Mouse (Mus musculus) Patski (cell line): Measurements from ENCODE around the gene Ccdc130. TPM values are rescaled to one million over a fixed set of nuclear protein-coding genes. Genes with fewer than 3 reads are reported as not detected.

ENCODE experiments used
- ATAC-seq: fragments of 100-300 bp; one replicate; pipeline ENCODE4 v1.8.0; 2021
- CTCF ChIA-PET: fragments of 350-600 bp; sonication (Branson Sonifier 250); formaldehyde crosslinking; loops from one replicate; lab custom pipeline; 2022; ENCODE audit warnings: inconsistent platforms; lab: Charles Lee
- POLR2A ChIA-PET: fragments of 350-600 bp; sonication (Branson Sonifier 250); formaldehyde crosslinking; loops from one replicate; lab custom pipeline; 2022; ENCODE audit warnings: antibody characterized with exemption, inconsistent platforms; lab: Charles Lee
- DNase-seq: peaks from one replicate; pipeline ENCODE4 v3.0.0-alpha.2; 2011; ENCODE audit warnings: low read depth, low spot score
- H3K27me3 ChIP-seq: fragments of 371-371 bp; one replicate; pipeline ENCODE4 v1.5.1; 2021
- CTCF ChIP-seq: fragments of 100-300 bp; IDR thresholded peaks from one replicate; pipeline ENCODE4 v1.5.1; 2021
- in situ Hi-C: fragments of 300-500 bp; cut with MboI; formaldehyde crosslinking; loops from 3 replicates; pipeline ENCODE4 v1.11.1; 2018; ENCODE audit warnings: low pct_unique_long_range_greater_than_20kb, mixed read lengths
- polyA plus RNA-seq: library from polyadenylated mRNA; unstranded; gene quantifications from one replicate; pipeline ENCODE4 v1.2.3, GENCODE M21; 2021

The Ccdc130 gene
- polyA plus RNA-seq, 1 experiment from 2014 or later: 21.3 TPM

- ATAC-seq: no peak
- no peak for DNase-seq
- POLR2A ChIA-PET: interaction anchor here (1.0 to 1.4 kb wide), 2 partner anchors 9 to 14 kb away, joined by 3 to 4 read pairs; no protein-coding TSS in a partner anchor
- in situ Hi-C loops: no loop called here
- TF ChIP-seq CTCF: no peak
- CTCF ChIA-PET: interaction anchor here (3.9 kb wide), 1 partner anchor 31 kb away, joined by 17 read pairs; no protein-coding TSS in a partner anchor
- H3K27me3 ChIP-seq: no peaks in the 10 kb centered on the region
Measured at GRCm38 (mm10) chr8:84218143-84218542, 52.0 kb downstream of the Ccdc130 start.

GRCm38 (mm10) chr8:84217206-84217605 lies 53.0 kb downstream of the Ccdc130 start:
- CTCF ChIA-PET: interaction anchor here (3.9 kb wide), 1 partner anchor 30 kb away, joined by 17 read pairs; no protein-coding TSS in a partner anchor
- no peaks in the 10 kb centered on the region for H3K27me3 ChIP-seq
- TF ChIP-seq CTCF: no peak
- no peak for ATAC-seq
- in situ Hi-C loops: no loop called here
- DNase-seq: no peak
- POLR2A ChIA-PET: no interaction called here

- DNase-seq: no peak
- ChIA-PET CTCF (interaction anchor here (0.9 to 9.5 kb wide), 4 partner anchors 11 to 26 kb away, joined by 3 to 64 read pairs (median 4); partner anchors contain the start of gene Nanos3), POLR2A (interaction anchor here (0.7 to 1.2 kb wide), 2 partner anchors 12 to 547 kb away, joined by 3 to 4 read pairs; partner anchors contain the start of gene Ptger1)
- no peak for TF ChIP-seq CTCF
- H3K27me3 ChIP-seq: no peaks in the 10 kb centered on the region
- ATAC-seq: no peak
- in situ Hi-C loops: no loop called here
Measured at GRCm38 (mm10) chr8:84213277-84213676, 56.9 kb downstream of the Ccdc130 start.

- POLR2A ChIA-PET: interaction anchor here (0.7 to 1.0 kb wide), 2 partner anchors 9 to 32 kb away, joined by 3 to 5 read pairs; no protein-coding TSS in a partner anchor
- CTCF ChIA-PET: interaction anchor here (0.5 to 9.5 kb wide), 3 partner anchors 19 to 28 kb away, joined by 3 to 64 read pairs (median 3); partner anchors contain the start of gene Nanos3
- in situ Hi-C loops: no loop called here
- no peak for TF ChIP-seq CTCF
- ATAC-seq (no peak), DNase-seq (no peak)
- H3K27me3 ChIP-seq: no peaks in the 10 kb centered on the region
Measured at GRCm38 (mm10) chr8:84211881-84212563, 58.2 kb downstream of the Ccdc130 start.

- ChIA-PET POLR2A (interaction anchor here (1.0 kb wide), 1 partner anchor 10 kb away, joined by 3 read pairs; no protein-coding TSS in a partner anchor), CTCF (interaction anchor here (9.5 kb wide), 1 partner anchor 24 kb away, joined by 64 read pairs; the partner anchor contains the start of gene Nanos3)
- ATAC-seq: no peak
- in situ Hi-C loops: no loop called here
- no peak for TF ChIP-seq CTCF
- H3K27me3 ChIP-seq: no peaks in the 10 kb centered on the region
- no peak for DNase-seq
Measured at GRCm38 (mm10) chr8:84211202-84211601, 59.0 kb downstream of the Ccdc130 start.

GRCm38 (mm10) chr8:84210167-84210791 lies 59.9 kb downstream of the Ccdc130 start:
- ChIA-PET POLR2A (interaction anchor here (0.6 to 1.1 kb wide), 3 partner anchors 18 to 178 kb away, joined by 3 read pairs; no protein-coding TSS in a partner anchor), CTCF (interaction anchor here (0.8 to 9.5 kb wide), 4 partner anchors 13 to 26 kb away, joined by 3 to 64 read pairs (median 4); partner anchors contain the start of gene Nanos3)
- in situ Hi-C loops: no loop called here
- DNase-seq (no peak), ATAC-seq (no peak)
- H3K27me3 ChIP-seq: no peaks in the 10 kb centered on the region
- TF ChIP-seq CTCF: no peak

GRCm38 (mm10) chr8:84208381-84209380 lies 61.5 kb downstream of the Ccdc130 start:
- POLR2A ChIA-PET: interaction anchor here (0.7 to 2.3 kb wide), 5 partner anchors 8 to 60 kb away, joined by 3 to 8 read pairs (median 4); no protein-coding TSS in a partner anchor
- peak; percentile 35 for ATAC-seq
- no peaks in the 10 kb centered on the region for H3K27me3 ChIP-seq
- DNase-seq: no peak
- no peak for TF ChIP-seq CTCF
- in situ Hi-C loops: loop anchor here (10.0 kb wide), 1 partner anchor 776 kb away; no protein-coding TSS in a partner anchor
- CTCF ChIA-PET: interaction anchor here (1.0 to 9.5 kb wide), 2 partner anchors 22 to 53 kb away, joined by 3 to 64 read pairs; partner anchors contain the start of gene Nanos3

GRCm38 (mm10) chr8:84207811-84208210 lies 62.4 kb downstream of the Ccdc130 start:
- H3K27me3 ChIP-seq: no peaks in the 10 kb centered on the region
- POLR2A ChIA-PET: interaction anchor here (1.0 to 2.3 kb wide), 3 partner anchors 15 to 61 kb away, joined by 3 to 8 read pairs (median 4); no protein-coding TSS in a partner anchor
- no peak for TF ChIP-seq CTCF
- in situ Hi-C loops: loop anchor here (10.0 kb wide), 1 partner anchor 777 kb away; no protein-coding TSS in a partner anchor
- ATAC-seq (no peak), DNase-seq (no peak)
- CTCF ChIA-PET: interaction anchor here (0.7 to 9.5 kb wide), 2 partner anchors 21 to 198 kb away, joined by 3 to 64 read pairs; partner anchors contain the start of gene Nanos3

Other genes with a start within 250 kb of the Ccdc130 start
- 48.0 TPM for gene Palm3, start 248.9 kb downstream of the Ccdc130 start, polyA plus RNA-seq
- gene Il27ra, start 227.8 kb downstream of the Ccdc130 start, polyA plus RNA-seq: 0.18 TPM
- gene Rln3, start 225.4 kb downstream of the Ccdc130 start, polyA plus RNA-seq: not detected
- 3.1 TPM for gene Gm10643, start 205.2 kb downstream of the Ccdc130 start, polyA plus RNA-seq
- 14.2 TPM for gene Rfx1, start 203.5 kb downstream of the Ccdc130 start, polyA plus RNA-seq
- 30.1 TPM for gene Dcaf15, start 165.6 kb downstream of the Ccdc130 start, polyA plus RNA-seq
- 4.9 TPM for gene Podnl1, start 144.4 kb downstream of the Ccdc130 start, polyA plus RNA-seq
- gene Cc2d1a, start 122.4 kb downstream of the Ccdc130 start, polyA plus RNA-seq: 54.7 TPM
- gene 4930432K21Rik, start 122.4 kb downstream of the Ccdc130 start, polyA plus RNA-seq: 3.9 TPM
- 0.81 TPM for gene Nanos3, start 85.2 kb downstream of the Ccdc130 start, polyA plus RNA-seq
- gene Zswim4, start 33.3 kb downstream of the Ccdc130 start, polyA plus RNA-seq: 22.4 TPM
- gene D8Ertd738e, start 20.7 kb downstream of the Ccdc130 start, polyA plus RNA-seq: 227 TPM
- 49.0 TPM for gene Mri1, start 13.1 kb downstream of the Ccdc130 start, polyA plus RNA-seq
- 1.3 TPM for gene Cacna1a, start 118.1 kb upstream of the Ccdc130 start, polyA plus RNA-seq